Mouse (Mus musculus): ENCODE results near the gene Arhgap15.

Arhgap15 gene

DNA sequence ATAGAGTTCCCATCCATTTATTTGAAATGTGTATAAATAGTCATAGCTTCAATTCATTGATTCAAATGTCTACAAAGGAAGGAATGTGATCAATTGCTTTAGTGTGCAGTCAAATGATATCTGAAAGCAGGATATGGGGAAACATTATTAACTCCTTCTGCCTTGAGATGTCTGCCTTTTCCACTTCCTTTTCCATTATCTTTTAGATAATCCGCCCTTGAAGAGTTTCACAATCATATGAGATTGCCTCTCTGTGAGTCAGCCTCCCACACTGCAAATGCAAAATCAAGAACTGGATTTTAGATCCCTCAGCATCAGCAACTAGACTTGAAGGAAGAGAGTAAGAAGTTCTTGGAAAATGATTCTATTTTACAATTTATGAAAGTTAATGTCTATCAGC is 276.1 kb downstream of the Arhgap15 start:
- CTCF ChIA-PET = no interaction called here

GRCm38 (mm10) chr2:44029035-44029715 is 280.6 kb downstream of the Arhgap15 start:
- CTCF ChIA-PET = interaction anchor here (0.7 kb wide), 1 partner anchor 134 kb away, joined by 8 read pairs; no protein-coding TSS in a partner anchor

DNA sequence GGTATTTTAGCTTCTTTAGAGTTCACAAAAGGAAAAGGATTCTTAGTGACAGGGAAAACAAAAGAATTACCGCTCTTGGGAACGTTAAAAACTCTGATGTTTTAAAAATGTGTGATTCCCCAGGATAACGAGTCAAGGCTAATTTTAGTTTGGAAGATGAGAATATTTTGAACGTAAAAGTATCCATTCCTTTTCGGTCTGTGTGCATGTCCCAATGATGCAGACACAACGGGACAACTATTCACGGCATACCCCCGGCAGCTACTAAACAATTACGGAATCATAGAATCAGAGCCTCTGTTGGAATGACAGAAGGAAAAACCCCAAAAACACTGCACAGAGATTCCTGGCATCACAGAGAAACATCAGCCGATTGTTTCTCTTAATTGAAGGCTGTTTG is 281.2 kb downstream of the Arhgap15 start:
- CTCF ChIA-PET = interaction anchor here (0.7 kb wide), 1 partner anchor 133 kb away, joined by 8 read pairs; no protein-coding TSS in a partner anchor

DNA sequence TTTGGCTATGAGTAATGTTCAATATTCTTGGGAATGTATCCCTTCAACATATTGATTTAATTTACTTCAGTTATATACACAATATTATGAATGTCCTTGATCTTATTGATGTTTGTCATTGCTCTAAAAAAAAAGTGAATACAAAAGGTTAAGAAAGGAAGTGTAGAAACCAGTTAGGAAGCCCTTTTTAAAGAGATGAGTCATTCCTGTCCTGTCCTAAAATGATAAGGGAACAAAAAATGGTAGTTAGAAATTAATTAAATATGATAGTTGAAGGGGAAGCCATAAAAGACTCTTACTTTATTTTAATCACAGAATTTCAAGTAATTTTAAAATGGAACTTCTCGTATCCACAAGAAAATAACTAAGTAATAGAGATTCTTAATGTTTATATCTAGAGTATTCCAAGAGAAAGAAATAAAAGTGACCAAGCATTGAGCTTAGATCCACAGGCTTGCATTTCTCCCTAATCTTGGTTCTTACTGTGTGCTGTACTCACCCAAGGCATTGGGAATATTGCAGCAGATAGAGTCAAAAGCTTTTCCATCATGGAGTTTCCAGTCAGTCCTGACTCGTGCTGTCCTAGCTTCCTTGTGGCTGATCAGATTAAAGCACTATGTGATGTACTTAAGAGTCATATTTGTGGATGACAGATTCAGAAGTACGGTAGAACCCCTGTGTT is 291.0 kb downstream of the Arhgap15 start:
- CTCF ChIA-PET = interaction anchor here (0.6 kb wide), 1 partner anchor 20 kb away, joined by 4 read pairs; no protein-coding TSS in a partner anchor

DNA sequence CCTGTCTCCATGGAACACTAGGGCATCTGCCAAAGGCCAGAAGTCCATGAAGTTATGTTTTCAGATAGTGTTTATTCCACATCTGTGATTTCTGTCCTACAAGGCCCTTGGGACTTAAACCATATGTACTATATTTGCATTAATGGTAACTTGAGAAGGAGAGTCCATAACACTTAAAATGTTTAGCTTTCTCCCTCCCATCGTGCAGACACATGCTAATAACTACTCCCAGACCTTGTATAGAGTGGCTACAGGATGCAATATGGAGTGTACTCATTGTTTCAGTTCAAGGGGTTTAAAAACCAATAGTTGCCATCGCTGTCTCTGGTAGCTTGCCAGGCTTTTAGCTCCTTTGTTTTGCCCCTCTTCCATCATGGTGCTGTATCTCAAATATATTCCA is 295.5 kb downstream of the Arhgap15 start:
- CTCF ChIA-PET = no interaction called here

DNA sequence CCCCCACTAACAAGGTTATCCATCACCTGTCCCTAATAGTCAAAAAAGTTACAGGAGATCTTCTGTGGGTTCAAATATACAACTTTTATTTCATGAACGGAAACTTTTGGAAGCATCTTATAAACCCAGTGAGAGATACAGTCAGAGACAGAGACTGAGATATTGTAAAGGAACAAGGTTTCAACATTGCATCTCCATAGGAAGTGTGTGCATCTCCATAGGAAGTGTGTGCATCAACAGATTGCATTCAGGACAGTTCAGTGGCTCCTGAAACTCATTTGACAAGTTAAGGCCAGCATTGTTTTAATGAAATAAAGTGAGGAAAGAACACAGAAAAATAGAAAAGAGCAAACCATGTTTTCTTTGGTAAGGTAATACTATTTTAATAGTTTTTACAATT is 296.0 kb downstream of the Arhgap15 start:
- CTCF ChIA-PET = no interaction called here

GRCm38 (mm10) chr2:44045231-44045630 is 296.6 kb downstream of the Arhgap15 start:
- CTCF ChIA-PET = interaction anchor here (0.7 kb wide), 1 partner anchor 151 kb away, joined by 9 read pairs; no protein-coding TSS in a partner anchor

GRCm38 (mm10) chr2:44060306-44060705 is 311.7 kb downstream of the Arhgap15 start:
- CTCF ChIA-PET = interaction anchor here (0.6 kb wide), 1 partner anchor 35 kb away, joined by 3 read pairs; no protein-coding TSS in a partner anchor

GRCm38 (mm10) chr2:44060716-44061115 is 312.1 kb downstream of the Arhgap15 start:
- CTCF ChIA-PET = interaction anchor here (0.6 kb wide), 1 partner anchor 35 kb away, joined by 3 read pairs; no protein-coding TSS in a partner anchor

- CTCF ChIA-PET = no interaction called here
Measured at GRCm38 (mm10) chr2:44065067-44065466, 316.4 kb downstream of the Arhgap15 start.

- CTCF ChIA-PET = no interaction called here
Measured at GRCm38 (mm10) chr2:44068151-44068840, 319.7 kb downstream of the Arhgap15 start.

- CTCF ChIA-PET = no interaction called here
Measured at GRCm38 (mm10) chr2:44068906-44069305, 320.3 kb downstream of the Arhgap15 start.

GRCm38 (mm10) chr2:44076570-44076969 is 327.9 kb downstream of the Arhgap15 start:
- CTCF ChIA-PET = no interaction called here

DNA sequence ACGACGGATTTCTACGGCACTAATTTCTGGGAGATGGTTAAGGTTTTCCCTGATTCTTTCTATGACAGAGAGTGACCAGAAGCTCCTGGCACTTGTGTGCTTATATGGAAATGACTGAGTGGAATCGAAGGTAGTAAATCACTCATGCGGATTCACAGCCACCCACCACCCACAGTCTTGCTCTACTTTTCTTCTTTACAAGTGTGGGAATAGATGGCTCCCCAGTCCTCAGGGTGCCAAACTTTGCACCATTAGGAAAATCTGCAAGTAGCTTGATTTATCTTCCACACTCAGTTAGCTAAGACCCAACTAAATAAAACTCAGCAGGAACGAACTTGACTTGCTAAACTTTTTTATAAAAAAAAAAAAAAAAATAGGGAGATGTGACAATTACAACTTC is 331.9 kb downstream of the Arhgap15 start:
- CTCF ChIA-PET = interaction anchor here (0.6 kb wide), 1 partner anchor 94 kb away, joined by 5 read pairs; no protein-coding TSS in a partner anchor

- CTCF ChIA-PET = no interaction called here
Measured at GRCm38 (mm10) chr2:44081241-44081640, 332.6 kb downstream of the Arhgap15 start.

- CTCF ChIA-PET = no interaction called here
Measured at GRCm38 (mm10) chr2:44084471-44084870, 335.8 kb downstream of the Arhgap15 start.

DNA sequence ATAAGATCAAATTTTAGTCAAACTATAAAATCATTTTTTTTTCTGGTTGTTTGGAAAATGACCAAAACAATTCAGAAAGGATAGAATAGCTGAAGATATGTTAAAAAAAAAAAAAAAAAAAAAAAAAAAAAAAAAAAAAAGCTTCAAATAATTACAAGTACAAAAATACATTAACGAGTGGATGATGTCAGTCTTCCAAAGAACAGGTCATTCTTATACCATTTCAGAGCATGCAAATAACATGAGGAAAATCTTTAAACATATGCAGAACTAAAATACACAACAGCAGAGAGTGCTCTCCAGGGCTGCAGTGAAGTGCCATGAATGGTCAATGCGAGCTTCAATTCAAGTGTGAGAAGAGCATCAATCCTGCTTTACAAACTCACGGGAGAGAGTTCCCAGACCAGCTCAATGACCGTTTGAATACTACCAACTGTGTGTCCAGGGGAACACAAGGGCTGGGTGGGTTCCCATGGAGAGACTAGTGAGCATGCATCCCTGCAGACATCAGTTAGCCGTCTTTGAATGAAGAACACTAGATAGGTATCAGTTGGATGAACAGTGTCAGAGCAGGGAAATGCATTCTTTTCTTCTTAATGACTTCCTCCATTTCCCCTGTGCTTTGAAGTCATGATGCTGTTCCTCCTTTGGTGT is 337.9 kb downstream of the Arhgap15 start:
- CTCF ChIA-PET = no interaction called here

DNA sequence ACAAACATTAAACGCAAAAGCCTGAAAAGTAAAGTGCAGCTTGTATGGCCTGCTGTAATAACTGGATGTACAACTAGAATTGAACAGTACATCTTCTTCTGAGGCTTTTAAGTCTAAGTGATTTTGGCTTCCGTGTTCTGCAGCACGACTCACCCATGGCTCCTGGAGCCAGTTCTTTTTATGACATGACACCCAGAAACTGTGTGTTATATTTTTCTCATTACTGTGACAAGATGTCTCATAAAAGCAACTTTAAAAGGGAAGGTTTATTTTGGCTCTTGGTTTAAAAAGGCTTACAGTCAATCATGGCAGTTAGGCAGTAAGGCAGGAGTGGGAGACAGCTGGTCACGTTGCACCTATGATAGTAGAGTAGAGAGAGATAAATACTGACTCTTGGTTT is 349.9 kb downstream of the Arhgap15 start:
- CTCF ChIA-PET = no interaction called here

DNA sequence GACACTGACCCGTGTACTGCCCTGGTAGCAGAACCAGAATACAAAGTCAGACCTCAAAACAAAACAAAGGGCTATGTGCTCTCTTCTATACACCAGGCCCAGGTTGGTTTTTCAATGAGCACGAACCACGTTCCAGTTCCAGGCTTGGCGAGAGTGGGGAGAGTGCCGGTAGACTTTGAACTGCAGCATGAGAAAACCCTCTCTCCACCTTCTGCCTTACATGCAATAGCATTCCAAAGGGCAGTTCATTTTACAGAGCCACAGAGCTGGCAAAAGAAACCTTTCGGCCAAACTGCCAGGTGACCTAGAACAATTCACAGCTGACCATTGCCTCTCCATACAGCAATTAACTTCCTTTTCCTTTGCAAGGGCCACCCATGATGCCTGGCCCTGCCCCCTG is 353.7 kb downstream of the Arhgap15 start:
- CTCF ChIA-PET = no interaction called here

DNA sequence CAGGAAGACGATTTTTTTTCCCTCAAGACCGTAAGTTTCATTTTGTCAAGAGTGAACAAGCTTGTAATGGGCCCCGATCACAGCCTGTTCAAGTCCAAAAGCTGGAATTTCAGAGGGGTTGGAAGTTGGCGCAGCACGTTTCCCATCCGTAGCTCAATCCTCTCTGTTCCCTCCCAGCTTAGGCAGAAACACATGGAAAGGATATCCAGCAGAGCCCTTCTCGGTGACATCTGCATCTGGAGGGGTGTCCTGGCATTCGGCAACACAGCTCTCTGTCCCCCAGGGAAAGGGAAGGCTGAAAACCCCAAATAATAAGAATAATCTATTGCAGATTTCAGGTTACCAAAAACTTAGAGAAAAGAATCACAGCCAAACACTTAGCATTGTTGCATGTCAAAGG is 354.7 kb downstream of the Arhgap15 start:
- CTCF ChIA-PET = no interaction called here

DNA sequence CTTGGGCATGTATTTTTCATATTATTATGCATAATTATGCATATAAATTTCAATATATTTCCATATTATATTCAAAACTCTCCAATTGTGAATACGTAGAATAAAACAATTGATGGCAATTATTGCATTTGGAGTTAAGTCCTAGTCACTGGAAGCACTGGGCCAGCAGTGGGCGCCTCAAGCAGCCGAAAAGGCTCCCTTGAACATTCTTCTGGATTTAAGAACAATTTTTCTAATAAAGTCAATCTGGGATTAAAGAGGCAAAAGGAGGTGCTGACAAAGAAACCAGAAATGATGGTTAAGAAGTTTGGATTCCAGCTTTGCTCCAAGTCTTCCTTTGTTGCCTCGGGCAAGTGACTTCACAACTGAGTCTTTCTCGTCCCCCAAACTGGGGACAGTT is 355.1 kb downstream of the Arhgap15 start:
- CTCF ChIA-PET = no interaction called here
